Mouse (Mus musculus) heart, postnatal 0 days (tissue): ENCODE results near the gene Sync.

Experiments
- CTCF ChIP-seq: IDR thresholded peaks from 2 replicates; pipeline ENCODE4 v1.5.1; 2016; ENCODE audit warnings: antibody characterized with exemption, control low read depth, low read depth
- EP300 ChIP-seq: IDR thresholded peaks from 2 replicates; pipeline ENCODE4 v1.6.1; 2016; ENCODE audit warnings: antibody characterized with exemption, low read depth

GRCm38 (mm10) chr4:129303401-129303800 is 16.0 kb downstream of the Sync start:
- no peak for TF ChIP-seq CTCF
- TF ChIP-seq EP300, result no peak
